Mouse (Mus musculus) kidney, adult 2 months (tissue): ENCODE data around the gene Ddah1. TPM values are rescaled to one million over a fixed set of nuclear protein-coding genes. Genes with fewer than 3 reads are reported as not detected.
A peak's percentile ranks its signal among the peaks of the same experiment; 100 is the strongest.

Source experiments
- DNase-seq: peaks from one replicate; pipeline ENCODE4 v3.0.0; 2021
- H3K27ac ChIP-seq: fragments of 200-500 bp; 2 replicates; pipeline ENCODE4 v1.5.1; 2012; ENCODE audit warnings: low read depth, low read length, control low read depth, inconsistent platforms; ENCODE audit not compliant: insufficient read depth
- H3K27me3 ChIP-seq: fragments of 200-500 bp; replicated peaks from 2 replicates; pipeline ENCODE4 v1.6.1; 2012; ENCODE audit warnings: mild to moderate bottlenecking, moderate library complexity, low read length, inconsistent platforms; ENCODE audit not compliant: control insufficient read depth, insufficient read depth
- H3K36me3 ChIP-seq: fragments of 200-500 bp; 2 replicates; pipeline ENCODE4 v1.6.1; 2012; ENCODE audit warnings: mild to moderate bottlenecking, moderate library complexity, low read length, inconsistent platforms; ENCODE audit not compliant: control insufficient read depth, insufficient read depth
- H3K4me1 ChIP-seq: fragments of 200-500 bp; 2 replicates; pipeline ENCODE4 v1.6.1; 2011; ENCODE audit warnings: low read length; ENCODE audit not compliant: control insufficient read depth, insufficient read depth
- H3K4me3 ChIP-seq: fragments of 200-500 bp; 2 replicates; pipeline ENCODE4 v1.5.1; 2011; ENCODE audit warnings: mild to moderate bottlenecking, low read depth, low read length, control low read depth; ENCODE audit not compliant: insufficient read depth
- CTCF ChIP-seq: fragments of 200-500 bp; conservative IDR thresholded peaks from 2 replicates; pipeline ENCODE4 v1.5.1; 2011; ENCODE audit warnings: low read depth, mild to moderate bottlenecking, control low read depth, low read length, moderate library complexity, mixed read lengths; ENCODE audit not compliant: insufficient read depth, insufficient read length
- POLR2A ChIP-seq: fragments of 200-500 bp; IDR thresholded peaks from one replicate; pipeline ENCODE4 v1.6.1; 2011; ENCODE audit warnings: low read depth, low read length, control low read depth
- WGBS: fragments of 180-500 bp; shearing (Covaris S2); methylation state at CpG from one replicate; pipeline ENCODE4 v1.1.7; 2018; 5-methylcytosine and 5-hydroxymethylcytosine counted together
- polyA plus RNA-seq: library from polyadenylated mRNA; depleted of rRNA; stranded (reverse); fragments of >200 nt; gene quantifications from 2 replicates; pipeline ENCODE4 v1.2.3, GENCODE M21; 2012

Ddah1 gene
- polyA plus RNA-seq, 1 experiment: 159 TPM

DNA sequence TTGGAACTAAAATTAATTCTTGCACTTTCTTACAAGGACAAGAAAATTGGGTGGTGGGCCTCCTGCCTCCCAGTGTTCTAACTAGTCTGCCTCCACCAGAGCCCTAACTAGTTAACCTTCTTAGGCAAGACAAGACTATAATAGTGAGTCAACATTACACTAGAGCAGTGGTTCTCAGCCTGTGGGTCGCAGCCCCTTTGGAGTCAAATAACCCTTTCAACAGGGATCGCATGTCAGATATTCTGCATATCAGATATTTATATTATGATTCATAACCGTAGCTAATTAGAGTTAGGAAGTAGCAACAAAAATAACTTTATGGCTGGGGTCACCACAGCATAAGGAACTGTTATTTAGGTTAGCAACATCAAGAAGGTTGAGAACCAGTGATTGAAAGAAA lies 86.4 kb downstream of the Ddah1 start:
- DNase-seq: no peak
- WGBS: 89% methylated on average over 3 of the region's 3 CpGs

GRCm38 (mm10) chr3:145846255-145846654 lies 87.8 kb downstream of the Ddah1 start:
- no peak for TF ChIP-seq POLR2A
- TF ChIP-seq CTCF: no peak
- H3K27me3 ChIP-seq: no peaks in the 10 kb centered on the region
- H3K4me3 ChIP-seq: no peak overlapping the region
- no peaks in the 10 kb centered on the region for H3K36me3 ChIP-seq
- H3K4me1 ChIP-seq: no peaks in the 10 kb centered on the region
- no peak overlapping the region for H3K27ac ChIP-seq
- WGBS: 69% methylated on average over 2 of the region's 2 CpGs
- DNase-seq: peak; percentile 33

More for the DNA sequence above, 86.4 kb downstream of the Ddah1 start:
- no peak overlapping the region for H3K27ac ChIP-seq
- H3K4me3 ChIP-seq: no peak overlapping the region
- TF ChIP-seq CTCF (no peak), POLR2A (no peak)
- H3K4me1 ChIP-seq: no peaks in the 10 kb centered on the region
- no peaks in the 10 kb centered on the region for H3K36me3 ChIP-seq
- H3K27me3 ChIP-seq: no peaks in the 10 kb centered on the region

- TF ChIP-seq POLR2A: no peak
- Histone ChIP-seq H3K36me3 (no peaks in the 10 kb centered on the region), H3K27me3 (no peaks in the 10 kb centered on the region), H3K4me3 (no peak overlapping the region), H3K27ac (no peak overlapping the region), H3K4me1 (no peaks in the 10 kb centered on the region)
- 88% methylated on average over 5 of the region's 5 CpGs for WGBS
- DNase-seq: no peak
Observed at GRCm38 (mm10) chr3:145852041-145852440, 93.6 kb downstream of the Ddah1 start.

DNA sequence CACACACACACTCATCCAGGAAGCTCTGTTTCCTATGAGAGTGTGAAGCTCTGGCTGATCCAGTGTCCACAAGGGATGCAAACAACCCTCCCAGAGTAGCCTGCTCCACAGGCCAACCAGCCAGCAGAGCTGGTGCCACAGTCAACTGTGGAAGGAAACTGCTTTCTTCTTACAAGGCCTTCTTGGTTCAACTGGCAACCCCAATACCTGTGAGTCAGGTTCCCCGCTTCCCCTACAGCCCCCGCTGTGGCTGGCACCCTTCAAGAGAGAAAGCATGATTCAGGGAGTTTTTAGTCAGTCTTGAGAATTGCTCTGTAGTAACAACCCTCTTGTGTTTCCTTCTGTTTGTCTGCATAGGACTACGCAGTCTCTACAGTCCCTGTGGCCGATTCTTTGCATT lies 94.3 kb downstream of the Ddah1 start:
- TF ChIP-seq POLR2A: no peak
- TF ChIP-seq CTCF: no peak
- H3K4me3 ChIP-seq: no peak overlapping the region
- no peaks in the 10 kb centered on the region for H3K36me3 ChIP-seq
- DNase-seq: no peak
- no peaks in the 10 kb centered on the region for H3K4me1 ChIP-seq
- H3K27me3 ChIP-seq: no peaks in the 10 kb centered on the region
- 96% methylated on average over 4 of the region's 4 CpGs for WGBS
- H3K27ac ChIP-seq: no peak overlapping the region

DNA sequence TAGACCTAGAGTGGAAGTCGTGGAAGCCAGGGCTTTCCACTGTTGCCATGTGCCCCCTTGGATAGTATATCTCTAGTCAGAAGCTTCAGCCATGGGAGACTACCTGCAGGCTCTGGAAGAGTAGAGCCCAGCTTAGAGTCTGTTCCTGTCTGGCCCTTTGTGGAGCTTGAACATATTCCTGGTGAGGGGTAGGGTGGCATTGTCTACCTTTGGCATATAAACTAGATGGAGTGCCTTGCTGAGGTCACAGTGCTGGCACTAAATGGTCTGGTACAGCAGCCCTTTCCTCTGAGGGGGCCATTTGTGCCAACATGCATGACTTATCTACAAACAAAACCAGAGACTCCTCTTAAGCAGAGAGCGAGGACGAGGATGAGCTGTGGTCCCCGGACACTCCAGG lies 95.2 kb downstream of the Ddah1 start:
- no peak for TF ChIP-seq CTCF
- no peak for TF ChIP-seq POLR2A
- no peak overlapping the region for H3K4me3 ChIP-seq
- DNase-seq: no peak
- H3K36me3 ChIP-seq: no peaks in the 10 kb centered on the region
- H3K4me1 ChIP-seq: no peaks in the 10 kb centered on the region
- H3K27ac ChIP-seq: no peak overlapping the region
- H3K27me3 ChIP-seq: no peaks in the 10 kb centered on the region
- WGBS: 87% methylated on average over 4 of the region's 4 CpGs

- 80% methylated on average over 5 of the region's 5 CpGs for WGBS
- H3K4me3 ChIP-seq: no peak overlapping the region
- no peaks in the 10 kb centered on the region for H3K4me1 ChIP-seq
- no peaks in the 10 kb centered on the region for H3K36me3 ChIP-seq
- DNase-seq: no peak
- TF ChIP-seq CTCF: no peak
- TF ChIP-seq POLR2A: no peak
- H3K27me3 ChIP-seq: no peaks in the 10 kb centered on the region
- no peak overlapping the region for H3K27ac ChIP-seq
Observed at GRCm38 (mm10) chr3:145854427-145854826, 96.0 kb downstream of the Ddah1 start.

DNA sequence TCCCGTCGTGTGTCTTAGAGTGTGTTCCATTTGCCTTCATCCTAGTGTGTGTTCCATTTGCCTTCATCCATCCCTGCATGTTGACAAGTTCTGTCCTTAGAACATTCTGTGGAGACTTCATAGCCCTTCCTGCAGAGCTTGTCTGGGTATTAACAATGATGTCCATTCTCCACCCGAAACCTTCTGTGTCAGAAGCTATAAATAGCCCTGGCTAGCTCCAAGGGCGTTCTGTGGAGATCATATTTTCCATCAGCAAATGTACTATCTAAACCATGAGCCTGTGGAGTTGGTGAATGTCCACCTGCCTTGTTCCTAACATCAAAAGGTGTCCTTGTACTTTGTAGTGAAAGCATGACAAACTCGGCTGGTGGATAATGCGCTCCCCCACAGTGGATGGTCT lies 96.8 kb downstream of the Ddah1 start:
- no peak for TF ChIP-seq CTCF
- TF ChIP-seq POLR2A: no peak
- H3K4me1 ChIP-seq: no peaks in the 10 kb centered on the region
- WGBS: 87% methylated on average over 6 of the region's 6 CpGs
- H3K27ac ChIP-seq: no peak overlapping the region
- H3K27me3 ChIP-seq: no peaks in the 10 kb centered on the region
- H3K36me3 ChIP-seq: no peaks in the 10 kb centered on the region
- no peak overlapping the region for H3K4me3 ChIP-seq
- no peak for DNase-seq

DNA sequence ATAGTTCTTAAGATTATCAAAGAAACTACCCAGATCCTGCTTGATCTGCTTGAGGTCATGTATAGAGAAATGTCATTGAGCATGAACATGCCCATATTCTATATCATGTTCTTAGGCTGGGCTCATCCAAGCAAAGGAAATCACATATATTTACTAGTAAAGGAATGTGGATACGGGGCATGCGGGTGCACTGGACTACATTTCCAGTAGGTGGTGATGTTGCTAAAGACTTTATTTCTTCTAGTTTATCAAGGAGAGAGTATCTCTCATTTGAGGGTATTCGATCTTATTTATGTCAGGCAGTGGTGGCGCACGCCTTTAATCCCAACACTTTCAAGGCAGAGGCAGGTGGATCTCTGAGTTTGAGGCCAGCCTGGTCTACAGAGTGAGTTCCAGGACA lies 99.9 kb downstream of the Ddah1 start:
- 89% methylated on average over 5 of the region's 5 CpGs for WGBS
- Histone ChIP-seq H3K4me3 (no peak overlapping the region), H3K27me3 (no peaks in the 10 kb centered on the region), H3K27ac (no peak overlapping the region), H3K36me3 (no peaks in the 10 kb centered on the region), H3K4me1 (no peaks in the 10 kb centered on the region)
- no peak for DNase-seq
- TF ChIP-seq POLR2A: no peak
- TF ChIP-seq CTCF: no peak
